Mouse (Mus musculus) heart, postnatal 0 days (tissue): ENCODE measurements around the gene Amhr2.

Experiments
- CTCF ChIP-seq: IDR thresholded peaks from 2 replicates; pipeline ENCODE4 v1.5.1; 2016; ENCODE audit warnings: antibody characterized with exemption, control low read depth, low read depth
- EP300 ChIP-seq: IDR thresholded peaks from 2 replicates; pipeline ENCODE4 v1.6.1; 2016; ENCODE audit warnings: antibody characterized with exemption, low read depth

DNA sequence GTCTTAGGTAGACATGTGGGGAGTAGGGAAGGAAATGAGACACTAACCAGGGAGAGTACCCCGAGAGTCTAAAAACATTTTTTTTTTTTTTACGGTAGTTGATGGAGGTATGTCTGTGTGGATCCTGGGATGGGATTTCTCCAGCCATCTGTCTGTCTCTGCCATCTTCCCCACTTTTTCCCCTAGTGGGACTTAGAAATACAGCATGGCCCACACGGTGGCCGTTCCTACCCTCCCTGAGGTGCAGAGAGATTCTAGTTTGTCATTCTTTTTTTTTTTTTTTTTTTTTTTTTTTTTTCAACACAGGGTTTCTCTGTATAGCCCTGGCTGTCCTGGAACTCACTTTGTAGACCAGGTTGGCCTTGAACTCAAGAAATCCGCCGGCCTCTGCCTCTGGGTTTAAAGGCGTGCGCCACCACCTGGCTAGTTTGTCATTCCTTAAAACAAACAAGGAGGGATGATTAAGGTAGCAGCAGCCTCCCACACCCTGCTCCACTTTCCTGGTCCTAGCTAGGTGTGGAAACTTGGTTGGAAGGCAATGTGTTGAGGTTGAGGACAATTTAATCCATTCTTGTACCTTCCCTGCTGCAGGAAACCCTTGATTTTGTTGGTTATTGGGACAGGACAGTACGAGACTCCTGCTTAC lies 16.4 kb downstream of the Amhr2 start:
- no peak for TF ChIP-seq CTCF
- TF ChIP-seq EP300 = no peak
